Mouse (Mus musculus) right cerebral cortex, adult 2 months (tissue): ENCODE measurements around the gene Ppp1r37.
"Not testable (repeated sequence)": the region's sequence is repeated elsewhere in the genome, so short reads cannot be mapped to it uniquely, and the experiment has no call there.

Source experiments
- DNase-seq, 2 experiments: peaks; one replicate each; pipeline ENCODE4 v3.0.0; 2021 to 2022; ENCODE audit warnings: low spot score in 2 of 2

Ppp1r37 gene

DNA sequence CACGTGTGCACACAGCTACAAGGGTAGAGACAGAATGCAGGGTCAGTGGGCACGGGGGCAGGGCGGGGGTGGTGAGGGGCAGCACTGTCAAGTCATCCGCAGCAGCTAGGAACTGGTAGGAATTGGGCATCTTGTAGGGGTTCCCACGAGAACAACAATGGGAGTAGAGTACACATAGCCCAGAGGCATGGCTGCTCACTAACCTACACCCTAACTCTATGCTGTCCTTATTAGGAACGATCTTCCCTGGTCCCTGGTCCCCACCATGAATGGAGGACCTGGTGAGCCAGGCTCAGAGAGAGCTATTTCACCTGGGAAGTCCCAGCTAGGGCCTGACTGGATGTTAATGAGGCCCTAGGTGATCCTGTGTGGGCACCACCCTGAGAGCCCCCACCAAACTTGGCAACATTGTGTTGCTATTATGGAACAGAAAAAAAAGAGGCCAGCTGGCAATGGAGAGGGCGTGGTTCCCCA, 21.2 kb downstream of the Ppp1r37 start:
- DNase-seq: no peak

DNA sequence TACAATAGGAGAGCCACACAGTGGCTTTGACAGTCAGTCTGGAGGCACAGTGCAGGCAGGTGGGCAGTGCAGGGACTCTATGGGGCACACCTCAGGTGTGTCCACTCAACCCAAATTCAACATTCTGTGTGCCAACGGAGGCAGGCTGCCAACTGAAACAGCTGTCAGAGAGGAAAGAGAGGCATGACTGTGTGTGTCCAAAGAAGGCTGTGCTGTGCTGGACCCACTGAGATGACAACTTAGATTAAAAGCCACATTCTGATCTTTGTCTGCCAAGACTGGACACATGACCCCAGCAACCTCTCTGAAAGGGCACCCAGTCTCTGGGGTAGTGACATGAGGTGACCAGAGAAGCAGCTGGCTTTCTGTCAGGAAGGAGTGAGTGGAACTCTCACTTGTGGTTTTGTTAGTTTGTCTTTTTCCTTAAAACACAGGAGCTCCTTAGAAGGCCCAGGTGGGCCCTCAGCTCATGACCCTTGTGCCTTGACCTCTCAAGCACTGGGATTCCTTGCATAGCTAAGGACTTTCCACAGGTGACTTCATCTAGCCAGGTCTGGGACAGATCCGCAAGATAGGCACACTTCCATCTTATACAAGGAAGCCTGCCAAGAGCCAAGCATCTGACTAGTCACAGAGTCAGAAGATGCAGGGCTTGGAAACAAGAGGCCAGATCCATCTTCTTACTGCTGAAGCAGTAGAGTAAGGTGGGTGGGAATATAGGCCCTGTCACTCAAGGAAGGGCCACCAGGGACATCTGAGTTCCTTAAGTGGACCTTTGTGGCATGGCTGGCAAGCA, 21.9 kb downstream of the Ppp1r37 start:
- no peak for DNase-seq

DNA sequence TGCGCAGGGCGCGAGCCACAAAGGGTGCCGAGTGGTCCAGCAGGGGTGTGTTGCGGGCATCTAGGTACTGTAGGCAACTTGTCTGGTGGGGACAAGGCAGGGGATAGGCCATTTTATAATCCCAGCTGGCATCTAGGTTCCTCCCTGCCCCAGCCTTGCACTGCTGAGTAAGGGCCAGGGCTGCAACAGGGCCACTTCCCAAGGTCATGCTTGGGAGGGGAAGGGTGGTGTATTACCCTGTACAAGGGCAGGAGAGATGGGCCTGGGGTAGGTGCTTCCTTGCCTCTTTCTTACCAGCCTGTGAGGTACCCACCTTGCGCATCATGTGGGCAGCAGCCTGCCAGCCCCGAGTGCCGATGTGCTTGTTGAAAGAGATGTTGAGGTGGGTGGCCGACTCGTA, 28.2 kb downstream of the Ppp1r37 start:
- no peak for DNase-seq

DNA sequence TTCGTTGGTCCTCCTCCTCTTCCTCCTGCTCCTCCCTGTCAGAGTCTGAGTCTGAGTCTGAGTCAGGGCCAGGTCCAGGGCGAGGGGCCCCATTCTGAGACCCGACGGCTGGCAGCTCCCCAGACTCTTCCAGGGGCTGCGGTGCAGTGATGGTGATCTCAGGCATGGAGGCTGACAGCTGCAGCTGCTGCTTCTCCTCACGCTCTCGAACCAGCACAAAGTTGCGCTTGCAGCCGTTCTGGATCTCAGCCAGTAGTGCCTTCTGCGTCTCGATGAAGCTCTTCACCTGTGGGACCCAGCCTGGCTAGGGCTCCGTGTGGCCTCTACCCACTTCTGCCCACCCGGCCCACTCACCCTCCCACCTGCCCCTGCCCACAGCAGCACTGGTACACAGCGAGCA, 30.6 kb downstream of the Ppp1r37 start:
- DNase-seq: no peak

DNA sequence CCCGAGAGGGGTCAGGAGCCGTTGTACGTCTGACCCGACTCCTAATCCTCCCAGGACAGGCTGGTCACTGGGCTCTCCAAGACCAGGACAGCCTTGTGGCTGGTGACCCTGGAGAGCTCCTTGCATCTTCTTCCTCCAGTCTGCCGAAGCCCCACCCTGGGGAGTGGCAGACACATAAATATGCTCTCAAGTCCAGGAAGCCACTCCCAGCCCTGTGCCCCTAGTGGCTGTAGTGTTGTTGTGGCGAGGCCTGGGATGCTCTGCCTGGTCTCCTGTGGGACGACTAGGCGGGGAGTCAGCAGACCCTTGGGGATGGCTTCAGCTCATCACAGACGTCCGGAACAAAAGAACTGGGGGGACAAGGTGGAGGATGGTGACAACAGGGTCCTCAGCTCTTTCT, 31.8 kb downstream of the Ppp1r37 start:
- no peak for DNase-seq

DNA sequence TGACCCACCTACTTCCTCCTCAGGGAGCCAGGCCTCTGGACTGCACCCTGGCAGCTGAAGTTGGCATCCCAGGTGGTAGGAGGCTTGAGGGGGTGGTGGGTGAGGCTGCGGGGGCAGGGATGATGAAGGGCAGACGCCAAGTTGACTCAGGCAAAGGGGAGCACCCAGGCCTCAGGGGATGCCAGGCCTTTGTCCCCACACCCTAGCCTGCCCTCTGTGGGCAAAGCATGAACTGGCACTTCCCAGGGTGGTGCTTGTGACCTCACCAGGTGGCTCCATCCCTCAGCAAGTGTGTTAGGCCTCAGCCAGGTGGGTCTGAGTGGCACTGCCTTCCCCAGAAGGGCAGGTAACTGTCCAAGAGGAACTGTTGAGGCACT, 37.8 kb downstream of the Ppp1r37 start:
- DNase-seq: no peak

DNA sequence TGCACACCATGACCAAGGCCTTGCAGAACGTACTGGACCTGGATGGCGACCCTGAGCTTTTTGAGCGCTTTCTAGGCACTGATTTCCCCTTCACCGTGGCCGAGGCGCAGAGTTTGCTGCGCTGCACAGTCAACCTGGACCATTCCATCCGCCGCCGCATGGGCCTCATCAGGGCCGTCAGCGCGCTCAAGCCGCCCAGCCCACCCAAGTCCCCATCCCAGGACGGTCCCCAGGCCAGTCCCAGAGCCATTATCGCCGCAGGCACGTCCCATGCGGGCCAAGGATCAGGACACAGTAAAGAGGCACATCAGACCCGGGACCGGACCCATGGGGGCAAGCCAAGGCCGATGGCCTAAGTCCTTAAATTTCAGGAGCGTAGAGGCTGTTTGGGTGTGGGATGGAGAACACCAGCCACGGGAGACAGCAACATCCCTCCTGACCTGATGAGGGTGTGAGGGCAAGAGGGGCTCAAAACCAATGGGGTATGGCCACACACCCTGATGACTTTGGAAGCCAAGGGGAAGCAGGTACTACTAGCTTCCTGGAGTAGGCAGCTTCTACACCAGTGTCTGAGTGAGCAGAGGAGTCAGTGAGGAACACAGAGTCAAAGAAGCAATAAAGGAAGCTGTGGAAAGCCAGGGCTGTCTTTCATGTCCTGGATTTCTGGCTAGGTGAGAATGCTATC, 38.3 kb downstream of the Ppp1r37 start:
- DNase-seq: no peak

DNA sequence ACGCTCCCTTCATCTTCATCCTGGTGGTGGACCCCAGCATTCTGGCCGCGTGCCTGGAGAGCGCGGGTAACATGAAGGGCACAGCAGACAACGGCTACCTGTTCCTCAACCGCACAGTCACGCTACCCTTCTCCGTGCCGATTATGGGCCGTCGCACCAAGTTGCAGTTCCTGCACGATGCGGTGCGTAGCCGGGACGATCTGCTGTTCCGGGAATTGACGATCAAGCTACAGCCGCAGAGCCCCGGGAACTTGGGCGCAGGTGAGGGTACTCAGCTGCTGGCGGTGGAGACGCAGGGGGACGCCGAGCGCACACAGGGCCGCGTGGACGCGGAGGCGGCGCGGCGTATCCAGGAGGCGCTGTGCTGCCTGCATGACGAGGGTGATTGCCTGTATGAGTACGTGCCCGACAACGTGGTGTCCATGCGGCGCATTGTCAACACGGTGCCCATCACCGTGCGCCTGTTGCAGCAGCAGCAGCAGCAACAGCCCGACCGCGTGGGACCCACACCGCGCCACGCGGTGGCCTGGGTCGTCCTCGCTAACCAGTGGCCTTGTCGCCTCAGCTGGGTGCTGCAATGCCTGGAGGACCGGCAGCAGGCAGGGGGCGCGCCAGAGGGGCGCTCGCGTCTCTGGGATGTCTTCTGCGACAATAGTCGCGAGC, 39.0 kb downstream of the Ppp1r37 start:
- peak; percentile 69 to 79 for DNase-seq

DNA sequence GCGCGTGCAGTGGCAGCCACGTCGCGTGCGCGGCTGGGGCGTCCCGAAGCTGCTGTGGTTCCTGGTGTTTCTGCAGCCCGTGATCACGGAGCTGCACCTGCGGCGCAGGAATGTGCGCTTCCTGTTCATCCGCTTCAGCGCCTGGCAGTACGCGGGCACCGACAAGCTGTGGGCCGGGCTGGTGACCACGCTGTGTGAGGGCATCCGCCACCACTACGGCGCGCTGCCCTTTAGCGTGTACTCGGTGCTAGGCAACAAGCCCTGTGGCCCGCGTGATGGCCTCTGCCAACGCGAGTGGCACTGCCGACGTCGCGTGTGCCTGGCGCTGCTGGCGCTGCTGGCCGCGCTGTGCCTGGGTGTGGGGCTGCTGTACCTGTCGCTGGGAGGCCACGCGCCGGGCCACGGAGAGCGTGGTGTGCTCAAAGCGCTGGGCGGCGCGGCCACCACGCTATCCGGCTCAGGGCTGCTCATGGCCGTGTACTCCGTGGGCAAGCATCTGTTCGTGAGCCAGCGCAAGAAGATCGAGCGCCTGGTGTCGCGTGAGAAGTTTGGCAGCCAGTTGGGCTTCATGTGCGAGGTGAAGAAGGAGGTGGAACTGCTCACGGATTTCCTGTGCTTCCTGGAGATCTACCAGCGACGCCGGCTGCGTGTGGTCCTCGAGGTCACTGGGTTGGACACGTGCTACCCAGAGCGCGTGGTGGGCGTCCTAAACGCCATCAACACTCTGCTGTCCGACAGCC, 39.7 kb downstream of the Ppp1r37 start:
- no peak for DNase-seq

DNA sequence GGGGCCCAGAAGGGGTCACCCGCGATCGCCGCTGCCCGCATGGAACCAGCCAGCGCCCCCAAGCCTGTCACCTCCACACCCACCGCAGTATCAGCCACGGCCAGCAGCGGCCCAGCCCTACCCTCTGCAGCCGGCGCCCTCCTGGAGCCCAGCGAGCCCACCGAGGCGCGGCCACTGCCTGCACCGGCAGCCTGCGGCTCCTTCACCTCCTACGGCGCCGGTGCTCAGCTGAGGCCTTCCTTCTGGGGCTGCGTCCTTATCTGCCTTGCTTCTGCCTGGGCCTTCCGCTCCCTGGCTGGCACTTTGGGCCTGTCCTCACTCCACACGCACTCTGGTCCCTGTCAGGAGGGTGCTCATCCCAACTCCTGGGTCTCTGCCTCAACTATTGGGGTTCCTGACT, 42.8 kb downstream of the Ppp1r37 start:
- DNase-seq: no peak

DNA sequence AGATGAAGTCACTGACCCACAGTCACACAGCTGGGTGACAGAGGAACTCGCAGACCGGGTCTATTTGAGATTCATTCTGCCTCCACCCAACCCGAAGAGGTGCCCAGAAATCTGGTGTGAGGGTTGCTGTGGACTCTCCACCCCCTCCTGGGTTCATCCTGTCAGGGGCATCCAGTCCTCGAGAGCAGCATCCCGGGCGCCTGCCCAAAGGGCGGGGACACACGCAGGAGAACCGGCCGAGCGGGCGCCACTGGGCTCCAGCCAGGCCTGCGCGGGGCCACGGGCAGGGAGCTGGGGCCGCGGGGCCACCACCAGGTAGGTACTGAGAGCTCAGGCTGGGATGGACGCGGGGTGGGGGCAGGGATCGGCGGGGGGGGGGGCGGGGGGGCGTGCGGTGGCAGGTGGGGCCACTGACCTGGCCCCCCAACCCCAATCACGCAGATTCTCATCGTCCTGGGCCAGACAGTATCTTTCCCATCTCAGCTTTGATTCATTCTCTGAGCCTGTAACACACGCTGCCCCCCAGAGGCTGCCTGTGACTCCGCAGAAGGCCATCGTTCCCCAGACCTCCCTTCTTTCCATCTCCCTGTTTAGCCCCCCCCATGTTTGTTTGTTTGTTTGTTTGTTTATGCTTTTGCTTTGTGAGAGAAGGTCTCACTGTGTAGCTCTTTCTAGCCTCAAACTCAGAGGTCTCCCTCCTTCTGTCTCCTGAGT, 45.1 kb downstream of the Ppp1r37 start, which contains the start of gene Nkpd1:
TSS of gene Nkpd1 (plus strand) at position 187 of the 714 bp plus-strand sequence.
- DNase-seq: no peak

DNA sequence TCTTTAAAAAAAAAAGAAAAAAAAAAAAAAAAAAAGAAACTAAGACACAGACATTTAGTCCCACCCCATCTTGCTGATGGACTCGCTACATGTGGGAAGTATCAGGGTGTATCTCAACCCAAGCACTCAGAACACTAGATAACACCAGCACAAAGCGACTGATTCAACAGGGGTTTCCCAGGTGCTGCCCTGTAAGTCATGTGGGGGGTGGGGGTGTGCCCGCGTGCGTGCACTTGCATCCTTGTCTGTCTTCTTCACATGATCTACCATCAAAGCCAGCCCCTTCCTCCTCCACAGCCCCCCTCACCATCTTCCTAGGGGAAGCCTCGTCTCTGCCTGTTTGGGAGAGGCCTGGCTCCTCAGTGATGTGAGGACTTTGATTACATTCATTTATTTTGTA, 50.5 kb downstream of the Ppp1r37 start:
- no peak for DNase-seq

DNA sequence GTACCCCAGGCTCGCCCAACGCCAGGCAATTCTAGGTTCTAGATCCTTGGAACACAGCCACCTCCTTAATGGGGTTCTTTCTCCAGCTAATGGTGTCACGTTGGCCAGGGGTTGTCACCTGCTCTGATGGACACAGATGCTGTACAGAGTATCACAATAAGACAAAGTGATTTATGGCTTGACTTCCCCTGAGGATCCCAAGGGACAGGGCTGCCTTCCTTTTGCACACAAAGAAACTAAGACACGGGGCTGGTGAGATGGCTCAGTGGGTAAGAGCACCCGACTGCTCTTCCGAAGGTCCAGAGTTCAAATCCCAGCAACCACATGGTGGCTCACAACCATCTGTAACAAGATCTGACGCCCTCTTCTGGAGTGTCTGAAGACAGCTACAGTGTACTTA, 50.9 kb downstream of the Ppp1r37 start:
- not testable (repeated sequence) for DNase-seq

DNA sequence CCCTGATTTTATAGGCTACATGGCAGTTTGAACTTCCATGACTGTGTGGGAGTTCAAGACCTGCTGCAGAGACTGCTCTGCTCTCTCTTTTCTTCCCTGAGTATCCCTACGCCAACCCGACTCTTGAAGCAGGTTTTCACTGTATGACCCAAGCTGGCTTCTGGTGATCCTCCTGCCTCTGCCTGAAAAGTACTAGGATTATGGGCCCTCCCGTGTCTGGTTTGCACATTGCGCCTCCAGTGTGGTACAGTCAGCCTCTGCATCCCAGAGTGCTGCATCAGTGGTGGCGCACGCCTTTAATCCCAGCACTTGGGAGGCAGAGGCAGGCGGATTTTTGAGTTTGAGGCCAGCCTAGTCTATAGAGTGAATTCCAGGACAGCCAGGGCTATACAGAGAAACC, 53.1 kb downstream of the Ppp1r37 start:
- no peak for DNase-seq

DNA sequence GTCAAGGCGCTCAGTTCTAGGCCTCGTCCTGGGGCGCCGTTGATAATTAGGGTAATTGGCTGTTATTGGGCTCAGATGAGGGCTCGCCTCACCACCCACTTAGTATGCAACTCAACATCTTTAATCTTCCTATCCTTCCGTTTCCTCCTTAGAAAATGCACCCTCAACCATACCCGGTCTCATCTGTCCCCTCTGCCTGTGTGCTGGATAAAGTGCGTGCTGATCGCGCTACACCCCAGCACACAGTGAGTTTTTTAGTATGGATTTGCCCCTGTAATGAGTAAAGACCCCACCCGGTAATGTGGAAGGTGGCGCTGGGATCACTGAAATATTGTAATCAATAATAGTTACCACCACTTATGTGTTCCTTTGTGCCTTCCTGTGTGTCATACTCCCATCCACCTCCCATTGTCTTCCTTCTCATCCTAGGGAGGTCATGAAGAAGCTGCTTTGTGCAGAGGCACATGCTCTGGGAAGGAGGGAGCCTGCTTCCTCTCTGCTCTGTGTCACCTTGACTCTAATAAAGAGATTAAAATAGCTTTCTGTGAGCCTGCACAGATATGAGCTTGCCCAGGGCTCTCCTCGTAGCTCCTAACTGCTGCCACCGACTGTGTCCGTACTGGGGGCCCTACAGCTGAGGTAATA, 53.8 kb downstream of the Ppp1r37 start:
- no peak for DNase-seq

DNA sequence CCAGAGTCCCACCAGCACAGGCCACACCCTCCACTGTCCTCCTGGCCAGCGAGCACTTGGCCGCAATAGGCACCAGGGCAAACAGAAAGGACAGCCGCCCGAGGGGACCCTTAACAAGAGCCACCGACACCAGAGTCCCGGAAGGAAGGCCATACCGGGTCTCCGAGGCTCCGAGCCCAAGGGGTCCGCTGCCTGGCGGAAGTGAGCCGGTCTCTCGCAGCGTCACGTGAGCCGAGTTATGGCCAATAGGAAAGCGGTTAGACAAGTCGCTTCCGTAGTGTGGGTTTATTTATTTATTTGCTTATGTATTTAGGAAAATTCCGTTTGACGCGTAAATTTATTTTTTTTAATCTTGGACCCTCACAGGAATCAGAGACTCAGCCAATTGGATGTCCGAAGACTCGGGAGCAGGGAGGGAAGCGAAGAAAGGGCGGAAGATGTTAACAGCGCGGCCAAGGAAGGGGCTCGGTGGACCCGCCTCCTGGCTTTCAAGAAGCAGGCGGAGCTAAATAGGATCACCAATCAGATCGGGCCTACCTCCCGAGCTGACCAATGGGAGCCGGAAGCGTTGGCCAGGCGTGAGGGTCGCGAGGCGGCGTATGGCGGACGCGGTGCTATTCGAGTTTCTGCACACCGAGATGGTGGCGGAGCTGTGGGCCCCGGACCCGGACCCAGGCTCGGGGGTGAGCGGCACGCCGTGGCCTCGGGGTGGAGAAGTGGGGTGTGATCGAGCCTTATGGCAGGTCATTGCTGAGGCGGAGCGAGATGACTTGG, 54.5 kb downstream of the Ppp1r37 start, which contains the start of the genes Bloc1s3 and Trappc6a:
TSS of gene Bloc1s3 (minus strand) at position 218 of the 774 bp plus-strand sequence.
TSS of gene Trappc6a (plus strand) at position 246 of the 774 bp plus-strand sequence.
- peak; percentile 96 to 97 for DNase-seq

DNA sequence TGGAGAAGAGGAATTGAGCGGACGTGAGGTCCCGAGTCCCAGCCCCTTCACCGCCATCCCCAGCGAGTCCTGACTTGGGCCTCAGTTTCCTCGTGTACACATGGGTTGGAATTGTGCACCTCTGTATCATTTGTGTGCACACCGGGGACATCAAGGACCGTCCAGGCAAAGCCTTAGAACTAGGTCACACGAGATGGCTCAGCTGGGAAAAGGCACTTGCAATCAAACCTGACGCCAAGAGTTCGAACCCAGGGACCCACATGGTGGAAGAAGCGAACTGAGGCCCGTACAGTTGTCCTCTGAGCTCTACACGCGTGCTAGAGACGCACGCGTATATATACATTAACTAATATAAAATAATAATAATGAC, 55.3 kb downstream of the Ppp1r37 start:
- DNase-seq: no peak

DNA sequence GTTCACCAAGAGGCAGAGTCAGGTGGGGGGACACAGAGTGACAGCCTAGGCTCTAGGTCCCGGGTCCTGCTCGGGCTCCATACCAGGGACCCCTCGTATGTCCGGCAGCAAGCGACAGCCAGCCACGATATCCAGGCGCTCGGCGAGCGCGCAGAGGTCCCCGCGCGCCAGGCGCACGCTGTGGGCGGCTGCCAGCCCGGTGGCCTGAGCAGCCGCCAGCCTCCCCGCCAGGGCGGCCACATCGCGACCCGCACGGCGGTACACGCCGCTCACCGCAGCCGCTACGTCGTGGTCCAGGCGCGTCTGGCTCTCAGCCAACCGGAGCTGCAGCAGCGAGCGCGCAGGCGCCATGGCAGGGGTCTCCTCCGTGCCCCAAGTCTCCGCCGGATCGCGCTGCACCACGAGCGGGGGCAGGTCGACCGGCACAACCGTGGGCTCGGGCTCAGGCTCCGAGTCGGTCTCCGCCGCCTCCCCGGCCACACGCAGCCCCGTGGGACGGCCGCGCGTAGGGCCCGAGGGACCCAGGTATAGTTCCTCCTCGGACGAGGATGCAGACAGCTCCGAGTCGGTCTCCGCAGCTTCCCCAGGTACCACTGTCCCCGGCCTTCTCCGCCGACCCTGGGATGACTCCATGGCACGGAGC, 55.8 kb downstream of the Ppp1r37 start:
- peak; percentile 28 to 29 for DNase-seq

DNA sequence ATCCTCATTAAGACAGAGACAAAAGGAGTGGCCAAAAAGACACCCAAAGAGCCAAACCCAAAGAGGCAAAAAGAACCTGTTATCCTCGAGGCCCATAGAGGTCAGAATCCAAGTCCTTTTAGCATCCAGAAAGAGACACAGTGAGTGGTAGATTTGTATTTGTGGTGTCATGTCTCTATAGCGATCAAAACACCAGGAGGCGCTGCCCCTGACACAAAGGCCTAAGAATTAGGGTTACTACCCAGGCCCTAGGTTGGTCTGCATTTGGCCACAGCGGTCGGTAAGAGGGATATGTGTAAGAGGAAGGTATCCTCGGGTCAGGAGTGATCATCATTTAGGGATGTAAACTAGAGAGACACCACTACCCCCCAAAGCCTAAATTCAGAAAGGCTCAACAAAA, 56.5 kb downstream of the Ppp1r37 start:
- no peak for DNase-seq
